Mouse (Mus musculus): ENCODE results near the gene Abhd14a.

The Abhd14a gene

GRCm38 (mm10) chr9:106411729-106412128, 35.7 kb downstream of the Abhd14a start:
- DNase-seq (ENCODE audit: low read depth, low spot score): no peak

- DNase-seq (ENCODE audit: low read depth, low spot score): peak; percentile 78
Observed at GRCm38 (mm10) chr9:106411091-106411594, 36.3 kb downstream of the Abhd14a start.

GRCm38 (mm10) chr9:106410086-106410650, 37.3 kb downstream of the Abhd14a start:
- no peak for DNase-seq (ENCODE audit: low read depth, low spot score)

GRCm38 (mm10) chr9:106409096-106409495, 38.4 kb downstream of the Abhd14a start:
- DNase-seq (ENCODE audit: low read depth, low spot score): no peak

- no peak for DNase-seq (ENCODE audit: low read depth, low spot score)
Observed at GRCm38 (mm10) chr9:106406443-106407078, 40.9 kb downstream of the Abhd14a start.

GRCm38 (mm10) chr9:106405275-106405674, 42.2 kb downstream of the Abhd14a start:
- DNase-seq (ENCODE audit: low read depth, low spot score): no peak

GRCm38 (mm10) chr9:106402607-106403375, 44.7 kb downstream of the Abhd14a start:
- no peak for DNase-seq (ENCODE audit: low read depth, low spot score)

- no peak for DNase-seq (ENCODE audit: low read depth, low spot score)
Observed at GRCm38 (mm10) chr9:106402149-106402548, 45.3 kb downstream of the Abhd14a start.

- DNase-seq (ENCODE audit: low read depth, low spot score): no peak
Observed at GRCm38 (mm10) chr9:106399808-106400207, 47.7 kb downstream of the Abhd14a start.

- no peak for DNase-seq (ENCODE audit: low read depth, low spot score)
Observed at GRCm38 (mm10) chr9:106398667-106399311, 48.7 kb downstream of the Abhd14a start.

GRCm38 (mm10) chr9:106397733-106398132, 49.7 kb downstream of the Abhd14a start:
- no peak for DNase-seq (ENCODE audit: low read depth, low spot score)

- no peak for DNase-seq (ENCODE audit: low read depth, low spot score)
Observed at GRCm38 (mm10) chr9:106394649-106395602, 52.6 kb downstream of the Abhd14a start.

- DNase-seq (ENCODE audit: low read depth, low spot score): no peak
Observed at GRCm38 (mm10) chr9:106393548-106393947, 53.9 kb downstream of the Abhd14a start.

GRCm38 (mm10) chr9:106392828-106393527, 54.5 kb downstream of the Abhd14a start:
- DNase-seq (ENCODE audit: low read depth, low spot score): no peak
